Mouse (Mus musculus): ENCODE data around the gene Med7. TPM values are rescaled to one million over a fixed set of nuclear protein-coding genes. Genes with fewer than 3 reads are reported as not detected.

Gene Med7
- polyA plus RNA-seq, 1 experiment: 32.8 TPM

DNA sequence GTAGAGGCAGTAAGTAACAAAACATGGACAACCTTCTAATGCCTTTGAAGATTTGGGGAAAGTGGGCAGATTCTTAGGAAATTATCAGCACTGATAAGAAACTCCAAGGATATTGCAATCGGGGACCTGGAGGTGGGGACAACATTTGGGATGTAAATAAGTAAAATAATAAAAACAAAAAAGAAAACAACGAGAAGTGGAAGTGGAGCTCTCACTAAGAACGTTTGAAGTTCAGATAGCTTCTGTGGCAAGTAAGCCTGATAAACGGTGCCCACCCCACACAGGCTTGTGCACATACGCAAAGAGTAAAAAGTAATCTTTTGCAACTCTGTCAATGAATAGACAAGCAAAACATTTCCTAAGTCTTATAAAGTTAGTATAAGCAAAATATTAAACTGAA is 7.3 kb downstream of the Med7 start:
- TF ChIP-seq CTCF (IDR thresholded peaks at IDR 0.05; ENCODE audit: extremely low read depth, insufficient read depth, low read length) (no peak), POLR2A (IDR thresholded peaks at IDR 0.05; ENCODE audit: extremely low read depth, insufficient read depth, low read length) (no peak)
- Histone ChIP-seq H3K4me3 (ENCODE audit: insufficient read depth, low read length) (no peak overlapping the region), H3K4me1 (ENCODE audit: control insufficient read depth, insufficient read depth, low read length) (no peaks in the 10 kb centered on the region), H3K27ac (ENCODE audit: insufficient read depth, low read length) (no peak overlapping the region)

DNA sequence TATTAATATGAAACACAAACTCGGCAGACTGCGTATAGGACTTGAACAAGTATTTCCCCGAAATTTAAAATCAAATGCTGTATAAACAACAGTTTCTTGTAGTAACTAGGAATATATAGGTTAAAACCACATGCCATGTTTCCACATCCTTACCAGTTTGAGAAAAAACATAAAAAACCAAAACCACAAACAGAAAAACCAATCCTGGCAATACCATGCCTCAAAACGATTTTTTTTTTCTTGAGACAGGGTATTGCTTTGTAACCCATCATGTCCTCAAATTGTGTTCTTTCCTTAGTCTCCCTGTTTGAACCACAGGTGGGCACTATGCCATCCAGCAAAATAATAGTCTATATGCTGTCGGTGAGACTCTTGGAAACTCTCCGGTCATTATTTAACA is 9.4 kb downstream of the Med7 start:
- H3K4me1 ChIP-seq (ENCODE audit: control insufficient read depth, insufficient read depth, low read length): no peaks in the 10 kb centered on the region
- no peak overlapping the region for H3K4me3 ChIP-seq (ENCODE audit: insufficient read depth, low read length)
- H3K27ac ChIP-seq (ENCODE audit: insufficient read depth, low read length): no peak overlapping the region
- TF ChIP-seq CTCF (IDR thresholded peaks at IDR 0.05; ENCODE audit: extremely low read depth, insufficient read depth, low read length) (no peak), POLR2A (IDR thresholded peaks at IDR 0.05; ENCODE audit: extremely low read depth, insufficient read depth, low read length) (no peak)

DNA sequence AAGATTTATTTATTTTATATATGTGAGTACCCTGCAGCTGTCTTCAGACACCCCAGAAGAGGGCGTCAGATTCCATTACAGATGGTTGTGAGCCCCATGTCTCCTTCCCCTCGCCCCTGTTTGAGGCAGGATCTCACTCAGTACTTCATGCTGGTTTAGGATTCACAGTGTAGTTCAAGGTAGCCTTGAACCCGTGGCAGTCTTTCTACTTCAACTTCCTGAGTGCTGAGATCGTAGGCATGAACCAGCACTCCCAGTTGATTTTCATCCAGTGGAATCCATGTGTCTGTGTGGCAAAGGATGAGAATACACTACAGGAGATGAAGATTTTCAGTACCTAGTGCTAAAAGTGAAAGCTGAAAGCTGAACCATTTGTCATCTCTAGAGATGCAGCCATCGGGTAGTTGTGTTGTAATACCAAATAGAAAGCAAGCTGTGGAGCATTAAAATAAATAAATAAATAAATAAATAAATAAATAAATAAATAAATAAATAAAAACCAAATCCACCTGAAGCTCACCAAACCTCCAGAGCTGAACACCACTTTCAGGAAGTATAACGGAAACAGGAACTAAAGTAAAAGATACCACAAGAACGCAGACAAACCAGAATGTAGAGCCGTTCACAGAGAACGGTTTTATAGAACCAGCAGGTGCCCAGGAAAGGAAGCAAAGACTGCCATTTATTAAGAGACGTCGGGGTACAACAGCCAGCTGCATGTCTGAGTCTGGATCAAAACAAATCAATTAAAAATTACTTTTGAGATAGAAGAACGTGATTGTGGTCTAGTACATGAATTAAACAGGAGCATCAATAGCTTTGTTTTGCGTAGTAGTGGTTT is 11.1 kb downstream of the Med7 start:
- TF ChIP-seq CTCF (IDR thresholded peaks at IDR 0.05; ENCODE audit: extremely low read depth, insufficient read depth, low read length): no peak
- no peak for TF ChIP-seq POLR2A (IDR thresholded peaks at IDR 0.05; ENCODE audit: extremely low read depth, insufficient read depth, low read length)
- no peaks in the 10 kb centered on the region for H3K4me1 ChIP-seq (ENCODE audit: control insufficient read depth, insufficient read depth, low read length)
- H3K4me3 ChIP-seq (ENCODE audit: insufficient read depth, low read length): no peak overlapping the region
- H3K27ac ChIP-seq (ENCODE audit: insufficient read depth, low read length): no peak overlapping the region

DNA sequence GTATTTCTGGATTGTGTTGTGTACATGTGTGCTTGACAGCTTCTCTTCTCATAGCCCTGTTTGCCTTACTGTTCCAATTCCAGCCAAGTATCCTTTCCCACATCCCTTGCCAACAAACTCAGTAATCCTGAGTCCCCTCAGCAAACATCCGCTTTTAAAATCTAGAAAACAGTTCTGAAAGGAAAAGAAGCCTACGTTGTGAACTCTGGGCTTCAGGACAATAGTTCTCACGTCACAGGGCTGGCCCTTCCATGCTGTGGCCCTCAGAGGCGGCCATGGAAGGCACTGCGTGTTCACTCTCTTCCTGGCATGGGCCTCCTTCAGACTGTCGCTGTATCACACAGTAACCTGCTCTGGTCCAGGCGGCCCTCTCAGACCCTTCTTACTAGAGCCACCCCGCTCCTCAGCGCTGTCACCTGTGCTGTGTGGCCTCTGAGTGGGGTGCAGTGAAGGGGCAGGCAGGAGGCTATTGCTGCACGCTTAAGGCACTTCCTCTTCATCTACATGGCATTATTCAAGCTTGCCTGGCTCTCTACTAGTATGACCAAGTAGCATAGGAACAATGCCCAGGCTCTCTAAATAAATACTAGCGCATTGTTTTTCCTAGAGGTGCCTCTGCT is 12.8 kb downstream of the Med7 start:
- TF ChIP-seq POLR2A (IDR thresholded peaks at IDR 0.05; ENCODE audit: extremely low read depth, insufficient read depth, low read length): no peak
- TF ChIP-seq CTCF (IDR thresholded peaks at IDR 0.05; ENCODE audit: extremely low read depth, insufficient read depth, low read length): no peak
- Histone ChIP-seq H3K4me3 (ENCODE audit: insufficient read depth, low read length) (no peak overlapping the region), H3K27ac (ENCODE audit: insufficient read depth, low read length) (no peak overlapping the region), H3K4me1 (ENCODE audit: control insufficient read depth, insufficient read depth, low read length) (no peaks in the 10 kb centered on the region)

DNA sequence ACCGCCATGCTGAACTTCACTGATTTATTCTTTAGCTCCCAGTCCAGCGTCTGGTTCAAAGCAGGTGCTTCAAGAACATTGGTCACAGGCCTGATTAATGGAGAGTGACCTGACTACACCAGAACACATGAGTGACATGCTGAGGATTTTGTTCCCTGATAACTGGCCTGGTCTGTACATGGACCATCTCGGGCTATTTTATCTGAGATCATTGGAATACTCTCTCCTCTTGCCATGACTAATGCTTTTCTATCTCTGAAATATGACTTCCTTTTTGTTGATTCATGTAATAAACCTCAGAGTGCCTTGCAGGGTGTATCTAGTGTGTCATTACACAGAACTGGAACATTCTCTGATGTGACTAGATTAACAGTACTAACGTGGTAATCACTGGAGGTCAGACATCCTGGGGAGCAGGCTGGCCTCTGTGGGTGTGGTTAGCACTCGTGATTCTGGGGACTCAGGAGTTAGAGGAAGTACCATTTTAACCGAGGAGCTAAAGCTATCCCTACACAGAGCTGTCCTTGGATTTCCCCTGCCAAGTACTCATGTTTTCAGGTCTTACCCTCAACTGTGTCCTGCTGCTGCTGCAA is 17.8 kb downstream of the Med7 start, which contains the start of gene Havcr2:
Gene Havcr2, plus strand, starts transcription at position 483 of the 593 bp plus-strand sequence.
- H3K4me1 ChIP-seq (ENCODE audit: control insufficient read depth, insufficient read depth, low read length): no peaks in the 10 kb centered on the region
- TF ChIP-seq CTCF (IDR thresholded peaks at IDR 0.05; ENCODE audit: extremely low read depth, insufficient read depth, low read length) (no peak), POLR2A (IDR thresholded peaks at IDR 0.05; ENCODE audit: extremely low read depth, insufficient read depth, low read length) (no peak)
- H3K4me3 ChIP-seq (ENCODE audit: insufficient read depth, low read length): no peak within 1 kb of the TSS
- no peak within 1 kb of the TSS for H3K27ac ChIP-seq (ENCODE audit: insufficient read depth, low read length)

DNA sequence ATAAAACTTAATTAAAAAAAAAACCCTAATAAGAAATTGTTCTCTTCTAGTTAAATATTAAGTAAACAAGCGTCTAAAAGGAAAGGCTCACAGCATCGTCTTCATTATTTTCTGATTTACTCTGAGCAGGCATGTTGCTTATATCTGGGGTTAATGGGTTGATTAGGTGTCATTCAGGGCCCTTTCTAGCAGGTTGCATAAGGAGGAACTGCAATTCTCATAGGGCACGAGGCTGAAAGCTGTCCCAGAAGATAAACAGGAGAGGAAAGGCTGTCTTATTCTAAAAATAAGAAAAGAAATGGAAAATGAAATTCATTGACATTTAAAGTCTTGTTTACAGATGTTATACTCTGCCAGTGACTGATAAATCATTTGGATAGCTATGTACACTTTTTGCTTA is 23.2 kb downstream of the Med7 start:
- no peak overlapping the region for H3K4me3 ChIP-seq (ENCODE audit: insufficient read depth, low read length)
- H3K4me1 ChIP-seq (ENCODE audit: control insufficient read depth, insufficient read depth, low read length): no peaks in the 10 kb centered on the region
- H3K27ac ChIP-seq (ENCODE audit: insufficient read depth, low read length): no peak overlapping the region
- TF ChIP-seq POLR2A (IDR thresholded peaks at IDR 0.05; ENCODE audit: extremely low read depth, insufficient read depth, low read length) (no peak), CTCF (IDR thresholded peaks at IDR 0.05; ENCODE audit: extremely low read depth, insufficient read depth, low read length) (no peak)

DNA sequence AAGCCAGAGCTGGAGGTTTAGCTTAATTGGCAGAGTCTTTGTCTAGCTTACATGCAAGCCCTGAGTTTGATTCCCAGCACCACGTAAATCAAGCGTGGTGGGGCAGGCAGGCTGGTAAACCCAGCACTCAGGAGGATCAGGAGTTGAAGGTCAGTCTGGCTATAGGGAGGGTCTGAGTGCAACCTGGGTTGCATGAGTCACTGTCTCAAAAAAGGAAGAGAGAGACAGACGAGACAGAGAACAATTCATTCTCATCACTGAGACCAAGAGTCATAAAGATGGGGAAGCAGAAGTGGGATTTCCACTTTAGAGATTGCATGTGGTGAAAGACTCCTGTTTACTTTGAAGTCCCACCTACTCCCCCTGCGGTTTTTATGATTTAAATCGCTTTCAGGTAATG is 24.6 kb downstream of the Med7 start:
- Histone ChIP-seq H3K4me3 (ENCODE audit: insufficient read depth, low read length) (no peak overlapping the region), H3K27ac (ENCODE audit: insufficient read depth, low read length) (no peak overlapping the region), H3K4me1 (ENCODE audit: control insufficient read depth, insufficient read depth, low read length) (no peaks in the 10 kb centered on the region)
- TF ChIP-seq CTCF (IDR thresholded peaks at IDR 0.05; ENCODE audit: extremely low read depth, insufficient read depth, low read length): no peak
- no peak for TF ChIP-seq POLR2A (IDR thresholded peaks at IDR 0.05; ENCODE audit: extremely low read depth, insufficient read depth, low read length)

DNA sequence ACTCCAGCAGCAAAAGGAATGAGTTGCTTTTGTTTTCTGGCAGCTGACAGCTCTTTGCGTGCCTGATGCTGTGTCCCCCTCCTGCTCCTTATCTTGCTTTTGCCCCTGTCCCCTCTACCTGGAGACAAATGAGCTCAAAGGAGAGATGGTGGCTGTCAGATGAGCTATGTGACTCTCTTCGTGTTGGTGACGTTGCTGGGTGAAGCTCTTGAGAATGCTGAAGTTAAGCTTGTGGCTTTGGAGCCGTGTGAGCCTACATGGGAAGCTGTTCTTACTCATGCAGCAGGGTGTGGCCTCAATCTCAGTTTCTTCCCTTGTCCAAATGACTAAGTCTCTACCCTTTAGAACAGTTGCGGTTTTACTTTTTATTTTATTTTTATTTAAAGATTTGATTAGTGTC is 25.2 kb downstream of the Med7 start:
- no peak for TF ChIP-seq CTCF (IDR thresholded peaks at IDR 0.05; ENCODE audit: extremely low read depth, insufficient read depth, low read length)
- no peak for TF ChIP-seq POLR2A (IDR thresholded peaks at IDR 0.05; ENCODE audit: extremely low read depth, insufficient read depth, low read length)
- no peak overlapping the region for H3K4me3 ChIP-seq (ENCODE audit: insufficient read depth, low read length)
- no peak overlapping the region for H3K27ac ChIP-seq (ENCODE audit: insufficient read depth, low read length)
- H3K4me1 ChIP-seq (ENCODE audit: control insufficient read depth, insufficient read depth, low read length): no peaks in the 10 kb centered on the region

DNA sequence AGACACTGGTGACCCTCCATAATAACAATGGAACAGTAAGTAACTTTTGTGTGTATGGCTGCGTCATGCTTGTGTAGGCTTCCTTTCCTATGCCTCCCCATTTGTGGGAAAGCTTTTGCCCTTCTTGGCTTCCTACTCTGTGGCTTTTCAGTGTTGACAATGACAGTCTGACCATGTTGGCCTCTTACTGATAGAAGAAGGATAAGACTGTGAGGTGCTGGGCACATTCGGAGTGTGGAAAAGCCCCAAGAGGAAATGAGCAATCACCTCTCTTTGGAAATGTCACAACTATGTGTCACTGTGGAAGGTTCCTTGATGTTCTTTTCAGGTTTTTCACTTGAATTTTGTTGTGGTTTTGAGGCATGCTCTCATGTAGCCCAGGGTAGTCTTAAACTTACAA is 30.2 kb downstream of the Med7 start:
- H3K4me3 ChIP-seq (ENCODE audit: insufficient read depth, low read length): no peak overlapping the region
- no peak overlapping the region for H3K27ac ChIP-seq (ENCODE audit: insufficient read depth, low read length)
- TF ChIP-seq POLR2A (IDR thresholded peaks at IDR 0.05; ENCODE audit: extremely low read depth, insufficient read depth, low read length) (no peak), CTCF (IDR thresholded peaks at IDR 0.05; ENCODE audit: extremely low read depth, insufficient read depth, low read length) (no peak)
- no peaks in the 10 kb centered on the region for H3K4me1 ChIP-seq (ENCODE audit: control insufficient read depth, insufficient read depth, low read length)

Data from cortical plate, adult 2 months (tissue).